ENCODE assay signal across 22 mouse cellular contexts in the genomic region with DNA sequence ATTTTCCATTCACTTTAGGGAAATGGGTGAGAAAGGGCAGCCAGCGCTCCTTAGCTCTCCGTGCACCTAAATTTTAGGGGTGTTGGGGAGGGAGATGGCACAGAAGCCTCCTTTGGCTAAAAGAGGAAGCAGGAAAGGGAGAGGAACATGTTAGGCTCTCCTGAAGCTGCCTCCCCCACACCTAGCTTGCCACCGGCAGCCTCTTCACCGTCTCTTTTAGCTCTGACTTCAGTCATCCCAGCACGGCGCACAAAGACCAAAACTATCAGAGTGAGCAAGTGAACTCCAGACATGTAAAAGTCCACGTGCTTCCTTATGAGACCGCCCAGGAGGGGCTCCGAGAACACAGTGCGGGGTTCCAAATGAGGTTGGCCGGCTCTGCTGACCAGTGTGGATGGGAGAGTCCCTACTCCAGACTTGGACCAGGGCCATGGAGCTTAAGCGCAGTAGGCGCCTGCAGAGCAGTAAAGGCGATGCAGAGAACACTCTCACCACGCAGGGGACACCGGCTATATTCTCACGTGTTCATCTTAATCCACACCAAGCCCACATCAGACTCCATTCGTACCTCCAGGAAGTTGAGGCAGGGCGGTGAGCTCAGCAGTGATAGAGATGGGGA.
DNase-seq lines count a peak whose midpoint lies in the region; ATAC-seq and TF ChIP-seq lines count a peak whose summit lies in the region.
"Had no signal": no experiment of that assay in that cellular context is flagged by ENCODE, and none has a peak within 500 bp of the region (broad histone marks: within the 10 kb centered on the region; RNA-seq: fewer than 3 reads in every experiment).

No protein-coding gene starts in this region.

- WGBS in lung, embryonic 16.5 days, result 70% methylated on average over 19 of the region's 19 CpGs

- no peak overlapping the region for H3K4me3 ChIP-seq in lung, embryonic 16.5 days (ENCODE audit: low read length)
- peak overlapping the region; percentile 43 for H3K4me3 ChIP-seq in E14TG2a.4 (replicated peaks; ENCODE audit: low read length)
- H3K4me3 ChIP-seq: heart, embryonic 12.5 days; hindbrain, embryonic 12.5 days; layer of hippocampus, adult 2 months; liver, embryonic 12.5 days; midbrain, embryonic 10.5 days had no signal

- no peak overlapping the region for H3K9ac ChIP-seq in lung, embryonic 16.5 days (ENCODE audit: low read length)
- H3K9ac ChIP-seq: forebrain, postnatal 0 days; heart, embryonic 12.5 days; hindbrain, embryonic 12.5 days; liver, embryonic 12.5 days had no signal

- no peaks in the 10 kb centered on the region for H3K36me3 ChIP-seq in lung, embryonic 16.5 days (ENCODE audit: control insufficient read depth, insufficient read depth, low read length)
- no peaks in the 10 kb centered on the region for H3K36me3 ChIP-seq in E14TG2a.4 (ENCODE audit: insufficient read depth, low read length)
- H3K36me3 ChIP-seq: heart, embryonic 12.5 days; hindbrain, embryonic 12.5 days; liver, embryonic 12.5 days; midbrain, embryonic 10.5 days had no signal

- ATAC-seq in lung, embryonic 16.5 days (ENCODE audit: low read depth), result peak; percentile 39
- ATAC-seq in granulocyte monocyte progenitor cell, adult 5-6 weeks (replicated peaks; ENCODE audit: poor library complexity, severe bottlenecking), result no peak
- ATAC-seq: forebrain, postnatal 0 days; liver, embryonic 12.5 days; midbrain, embryonic 16.5 days had no signal

- no peak overlapping the region for H3K4me2 ChIP-seq in lung, embryonic 16.5 days (ENCODE audit: low read depth, low read length)
- H3K4me2 ChIP-seq: heart, embryonic 12.5 days; hindbrain, embryonic 12.5 days; liver, embryonic 12.5 days had no signal

- TF ChIP-seq CTCF in E14TG2a.4 (conservative IDR thresholded peaks at IDR 0.05; ENCODE audit: low read length), result no peak

- DNase-seq in heart, postnatal 4 days, result peak; percentile 39
- no peak for DNase-seq in heart, adult 8-10 months (ENCODE audit: low spot score)
- DNase-seq in lung, adult 18-20 months, result no peak
- peak; percentile 41 for DNase-seq in brain, adult 2 months (ENCODE audit: low read depth, low spot score)
- DNase-seq in embryo, embryonic 10 days (ENCODE audit: low spot score), result no peak
- DNase-seq: adrenal gland, postnatal 25 days; cerebellum, adult 9-11 months; forebrain, postnatal 0 days; kidney, adult 18-20 months; lung, adult 2 months; right cerebral cortex, adult 18-20 months; right cerebral cortex, postnatal 4 days had no signal

- peaks cover 13% of the 10 kb centered on the region for H3K4me1 ChIP-seq in lung, embryonic 16.5 days (replicated peaks; ENCODE audit: control insufficient read depth, insufficient read depth, low read length)
- peaks cover 39% of the 10 kb centered on the region for H3K4me1 ChIP-seq in E14TG2a.4 (replicated peaks; ENCODE audit: low read depth, low read length)

- no peaks in the 10 kb centered on the region for H3K27me3 ChIP-seq in lung, embryonic 16.5 days (ENCODE audit: control insufficient read depth, insufficient read depth, low read depth, low read length)
- peaks cover 25% of the 10 kb centered on the region for H3K27me3 ChIP-seq in E14TG2a.4 (ENCODE audit: insufficient read depth, low read length)
- H3K27me3 ChIP-seq: heart, embryonic 12.5 days; hindbrain, embryonic 12.5 days had no signal

- H3K9me3 ChIP-seq in lung, embryonic 16.5 days (ENCODE audit: control insufficient read depth, low read length), result no peaks in the 10 kb centered on the region
- no peaks in the 10 kb centered on the region for H3K9me3 ChIP-seq in E14TG2a.4 (ENCODE audit: low read length)
- H3K9me3 ChIP-seq: heart, embryonic 12.5 days; hindbrain, embryonic 12.5 days; liver, embryonic 12.5 days; midbrain, embryonic 10.5 days had no signal

- H3K27ac ChIP-seq in lung, embryonic 16.5 days (ENCODE audit: low read length), result no peak overlapping the region
- H3K27ac ChIP-seq: hindbrain, embryonic 12.5 days; kidney, postnatal 0 days; layer of hippocampus, adult 2 months; liver, embryonic 12.5 days; midbrain, embryonic 10.5 days had no signal

Comparison
In these comparisons a context has a peak if more than half of its experiments do, and no peak if none do; other contexts are left out.
1. DNase-seq: peak in heart, postnatal 4 days (single experiment) and brain, adult 2 months (single experiment); none in heart, adult 8-10 months (single experiment), lung, adult 18-20 months (0 of 2) and embryo, embryonic 10 days (single experiment).